Mouse (Mus musculus) heart, postnatal 0 days (tissue): ENCODE data around the gene Dnajb3. TPM values are rescaled to one million over a fixed set of nuclear protein-coding genes. Genes with fewer than 3 reads are reported as not detected.
"Not testable (repeated sequence)": the region's sequence is repeated elsewhere in the genome, so short reads cannot be mapped to it uniquely, and the experiment has no call there.

ENCODE experiments used
- ATAC-seq: fragments of 200-750 bp; cut with Nextera tagmentation; 2 replicates; pipeline ENCODE4 v1.8.0; 2017; ENCODE audit warnings: low read depth, moderate number of reproducible peaks, moderate library complexity; ENCODE audit not compliant: insufficient read depth
- DNase-seq: peaks from one replicate; pipeline ENCODE4 v3.0.0-alpha.2; 2016; ENCODE audit warnings: low spot score
- H3K27ac ChIP-seq: fragments of 300-500 bp; sonication (generic); 2 replicates; pipeline ENCODE4 v1.5.1; 2014; ENCODE audit warnings: low read depth, mild to moderate bottlenecking
- H3K27me3 ChIP-seq: fragments of 300-500 bp; sonication (generic); 2 replicates; pipeline ENCODE4 v1.6.1; 2014; ENCODE audit warnings: low read length, mixed read lengths; ENCODE audit not compliant: control insufficient read depth, insufficient read depth
- H3K36me3 ChIP-seq: fragments of 300-500 bp; sonication (generic); replicated peaks from 2 replicates; pipeline ENCODE4 v1.6.1; 2014; ENCODE audit warnings: low read length, mixed read lengths; ENCODE audit not compliant: control insufficient read depth, insufficient read depth
- H3K4me1 ChIP-seq: fragments of 300-500 bp; sonication (generic); 2 replicates; pipeline ENCODE4 v1.6.1; 2014; ENCODE audit warnings: antibody characterized with exemption; ENCODE audit not compliant: control insufficient read depth, insufficient read depth
- H3K4me2 ChIP-seq: fragments of 300-500 bp; sonication (generic); 2 replicates; pipeline ENCODE4 v1.6.1; 2014; ENCODE audit warnings: low read depth, mild to moderate bottlenecking, low read length, moderate library complexity
- H3K4me3 ChIP-seq: fragments of 300-500 bp; sonication (generic); 2 replicates; pipeline ENCODE4 v1.5.1; 2014; ENCODE audit warnings: low read depth, low read length
- H3K9ac ChIP-seq: fragments of 300-500 bp; sonication (generic); replicated peaks from 2 replicates; pipeline ENCODE4 v1.6.1; 2014; ENCODE audit warnings: low read depth, low read length, mixed read lengths
- H3K9me3 ChIP-seq: fragments of 300-500 bp; sonication (generic); replicated peaks from 2 replicates; pipeline ENCODE4 v1.6.1; 2016; ENCODE audit warnings: low read length; ENCODE audit not compliant: control insufficient read depth
- CTCF ChIP-seq: IDR thresholded peaks from 2 replicates; pipeline ENCODE4 v1.5.1; 2016; ENCODE audit warnings: antibody characterized with exemption, control low read depth, low read depth
- EP300 ChIP-seq: IDR thresholded peaks from 2 replicates; pipeline ENCODE4 v1.6.1; 2016; ENCODE audit warnings: antibody characterized with exemption, low read depth
- WGBS: fragments of 180-500 bp; shearing (Covaris S2); extraction: QIAGEN DNeasy Blood & Tissue Kit; methylation state at CpG from one replicate; pipeline ENCODE4 v1.1.7; 2014; 5-methylcytosine and 5-hydroxymethylcytosine counted together
- polyA plus RNA-seq: library from polyadenylated mRNA; unstranded; fragments of >200 nt; fragmentation: Nextera tagmentation; extraction: Ambion mirVana; gene quantifications from 2 replicates; pipeline ENCODE4 v1.2.1, GENCODE M21; 2015
- total RNA-seq: library from RNA; depleted of rRNA; stranded (reverse); fragments of >200 nt; gene quantifications from 2 replicates; pipeline ENCODE4 v1.2.3, GENCODE M21; 2014; ENCODE audit warnings: low replicate concordance

Gene Dnajb3
- total and polyA plus RNA-seq, 2 experiments from 2014 or later = 0.46 to 2.7 TPM

DNA sequence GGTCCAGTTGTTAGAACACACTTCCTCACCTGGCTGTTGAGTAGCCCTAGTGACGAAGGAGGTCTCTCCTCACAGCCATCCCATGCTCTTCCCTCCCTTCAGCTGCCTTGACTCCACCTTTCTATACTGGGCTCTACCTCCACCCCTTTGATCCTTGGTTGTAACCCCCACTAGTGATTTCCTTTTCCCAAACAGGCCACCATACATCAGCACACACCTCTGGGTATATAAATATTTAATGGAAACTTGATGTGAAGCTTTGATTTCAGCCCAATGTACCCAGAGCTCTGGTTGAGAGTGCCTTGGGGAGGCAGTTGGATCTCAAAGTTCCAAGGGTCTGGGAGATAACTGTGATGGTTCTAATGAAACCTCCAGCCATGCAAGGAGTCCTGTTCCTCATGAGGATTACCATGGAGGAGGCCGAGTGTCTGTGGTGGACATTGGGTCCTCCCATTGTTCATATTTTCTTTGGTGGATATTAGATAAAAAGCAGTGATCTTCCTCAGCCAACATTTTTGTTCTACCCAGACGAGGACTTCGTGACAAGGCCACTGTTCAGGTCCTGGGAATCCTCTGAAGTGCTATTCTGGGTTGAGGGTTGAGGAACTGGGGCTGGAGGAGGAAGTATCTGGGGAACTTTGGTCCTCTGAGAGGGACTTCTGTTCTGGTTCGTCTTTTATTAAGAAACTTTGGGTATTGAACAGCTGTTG is 21.2 kb upstream of the Dnajb3 start, which contains the start of gene Mroh2a:
Gene Mroh2a (plus strand): TSS at position 317 of the 710 bp plus-strand sequence.
- Histone ChIP-seq H3K27ac (no peak within 1 kb of the TSS), H3K36me3 (no peaks in the 10 kb centered on the region), H3K4me2 (no peak within 1 kb of the TSS), H3K9me3 (peaks cover 64% of the 10 kb centered on the region), H3K27me3 (no peaks in the 10 kb centered on the region), H3K4me3 (no peak within 1 kb of the TSS), H3K9ac (no peak within 1 kb of the TSS), H3K4me1 (no peaks in the 10 kb centered on the region)
- DNase-seq (no peak), ATAC-seq (no peak)
- TF ChIP-seq CTCF (no peak), EP300 (no peak)
- WGBS = 42% methylated on average over 5 of the region's 5 CpGs

DNA sequence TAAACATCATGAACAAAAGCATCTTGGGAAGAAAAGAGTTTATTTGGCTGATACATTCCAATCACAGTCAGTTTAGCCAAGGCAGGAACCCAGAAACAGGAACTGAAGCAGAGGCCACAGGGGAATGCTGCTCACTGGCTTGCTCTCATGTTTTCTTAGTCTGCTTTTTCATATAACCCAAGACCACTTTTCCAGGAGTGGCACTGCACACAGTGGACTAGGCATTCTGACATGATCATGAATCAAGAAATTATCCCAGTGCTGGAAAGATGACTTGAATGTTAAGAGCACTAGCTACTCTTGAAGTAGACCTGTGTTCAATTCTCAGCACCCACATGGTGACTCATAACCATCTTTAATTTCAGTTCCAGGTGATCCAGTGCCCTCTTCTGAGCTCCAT is 20.2 kb upstream of the Dnajb3 start:
- DNase-seq (no peak), ATAC-seq (no peak)
- Histone ChIP-seq H3K4me3 (no peak overlapping the region), H3K4me2 (no peak overlapping the region), H3K36me3 (no peaks in the 10 kb centered on the region), H3K27ac (no peak overlapping the region), H3K9me3 (peaks cover 53% of the 10 kb centered on the region), H3K9ac (no peak overlapping the region), H3K4me1 (no peaks in the 10 kb centered on the region), H3K27me3 (no peaks in the 10 kb centered on the region)
- TF ChIP-seq CTCF (no peak), EP300 (no peak)

- H3K4me1 ChIP-seq, H3K9ac ChIP-seq, ATAC-seq, H3K4me3 ChIP-seq, H3K36me3 ChIP-seq, H3K27ac ChIP-seq, H3K4me2 ChIP-seq, DNase-seq, H3K27me3 ChIP-seq: not testable (repeated sequence)
- peaks cover 49% of the 10 kb centered on the region for H3K9me3 ChIP-seq
- 24% methylated on average over 2 of the region's 2 CpGs for WGBS
Observed at GRCm38 (mm10) chr1:88225301-88225700, 19.7 kb upstream of the Dnajb3 start.

GRCm38 (mm10) chr1:88224029-88224776 is 18.6 kb upstream of the Dnajb3 start:
- ATAC-seq = no peak
- WGBS = 56% methylated on average over 2 of the region's 2 CpGs
- H3K36me3 ChIP-seq = no peaks in the 10 kb centered on the region
- peaks cover 38% of the 10 kb centered on the region for H3K9me3 ChIP-seq
- H3K4me2 ChIP-seq = no peak overlapping the region
- DNase-seq = no peak
- no peak overlapping the region for H3K27ac ChIP-seq
- H3K4me3 ChIP-seq = no peak overlapping the region
- no peaks in the 10 kb centered on the region for H3K4me1 ChIP-seq
- H3K27me3 ChIP-seq = no peaks in the 10 kb centered on the region
- TF ChIP-seq EP300 (no peak), CTCF (no peak)
- H3K9ac ChIP-seq = no peak overlapping the region

GRCm38 (mm10) chr1:88223591-88223990 is 18.0 kb upstream of the Dnajb3 start:
- H3K9me3 ChIP-seq = peaks cover 33% of the 10 kb centered on the region
- no peak overlapping the region for H3K4me2 ChIP-seq
- no peak overlapping the region for H3K27ac ChIP-seq
- H3K4me1 ChIP-seq = no peaks in the 10 kb centered on the region
- H3K4me3 ChIP-seq = no peak overlapping the region
- TF ChIP-seq CTCF (no peak), EP300 (no peak)
- DNase-seq (no peak), ATAC-seq (no peak)
- H3K36me3 ChIP-seq = no peaks in the 10 kb centered on the region
- H3K9ac ChIP-seq = no peak overlapping the region
- no peaks in the 10 kb centered on the region for H3K27me3 ChIP-seq
- WGBS = 32% methylated on average over 1 of the region's 1 CpGs

GRCm38 (mm10) chr1:88223011-88223515 is 17.5 kb upstream of the Dnajb3 start:
- H3K9me3 ChIP-seq = peaks cover 28% of the 10 kb centered on the region
- H3K36me3 ChIP-seq, H3K4me1 ChIP-seq, H3K4me3 ChIP-seq, DNase-seq, H3K27me3 ChIP-seq, ATAC-seq, H3K27ac ChIP-seq, H3K9ac ChIP-seq, H3K4me2 ChIP-seq: not testable (repeated sequence)
